Mouse (Mus musculus) stomach, embryonic 14.5 days (tissue): ENCODE measurements around the gene Klhl25. TPM values are rescaled to one million over a fixed set of nuclear protein-coding genes. Genes with fewer than 3 reads are reported as not detected.
"Not testable (repeated sequence)": the region's sequence is repeated elsewhere in the genome, so short reads cannot be mapped to it uniquely, and the experiment has no call there.

Source experiments
- ATAC-seq: fragments of 200-750 bp; cut with Nextera tagmentation; 2 replicates; pipeline ENCODE4 v1.8.0; 2017; ENCODE audit warnings: low read depth, moderate TSS enrichment; ENCODE audit not compliant: insufficient number of reproducible peaks, insufficient read depth, low FRiP score
- H3K27ac ChIP-seq: fragments of 300-500 bp; sonication (generic); 2 replicates; pipeline ENCODE4 v1.5.1; 2014; ENCODE audit warnings: mild to moderate bottlenecking, low read length, moderate library complexity, mixed read lengths
- H3K27me3 ChIP-seq: fragments of 300-500 bp; sonication (generic); 2 replicates; pipeline ENCODE4 v1.6.1; 2014; ENCODE audit warnings: low read length, control low read depth, mixed read lengths; ENCODE audit not compliant: control insufficient read depth, insufficient read depth
- H3K36me3 ChIP-seq: fragments of 300-500 bp; sonication (generic); 2 replicates; pipeline ENCODE4 v1.6.1; 2014; ENCODE audit warnings: mild to moderate bottlenecking, control low read depth, low read length, moderate library complexity, mixed read lengths; ENCODE audit not compliant: control insufficient read depth, insufficient read depth
- H3K4me1 ChIP-seq: fragments of 300-500 bp; sonication (generic); 2 replicates; pipeline ENCODE4 v1.6.1; 2014; ENCODE audit warnings: low read length, control low read depth, mixed read lengths; ENCODE audit not compliant: control insufficient read depth, insufficient read depth
- H3K4me2 ChIP-seq: fragments of 300-500 bp; sonication (generic); replicated peaks from 2 replicates; pipeline ENCODE4 v1.6.1; 2014; ENCODE audit warnings: low read depth, low read length, control low read depth
- H3K4me3 ChIP-seq: fragments of 300-500 bp; sonication (generic); 2 replicates; pipeline ENCODE4 v1.5.1; 2014; ENCODE audit warnings: low read depth, low read length, control low read depth
- H3K9ac ChIP-seq: fragments of 300-500 bp; sonication (generic); replicated peaks from 2 replicates; pipeline ENCODE4 v1.6.1; 2014; ENCODE audit warnings: low read depth, mild to moderate bottlenecking, control low read depth, low read length, moderate library complexity, mixed read lengths
- H3K9me3 ChIP-seq: fragments of 300-500 bp; sonication (generic); 2 replicates; pipeline ENCODE4 v1.6.1; 2016; ENCODE audit warnings: low read depth, low read length, control low read depth; ENCODE audit not compliant: control insufficient read depth
- WGBS: fragments of 180-500 bp; shearing (Covaris S2); extraction: QIAGEN DNeasy Blood & Tissue Kit; methylation state at CpG from one replicate; pipeline ENCODE4 v1.1.7; 2014; 5-methylcytosine and 5-hydroxymethylcytosine counted together
- polyA plus RNA-seq: library from polyadenylated mRNA; unstranded; fragments of >200 nt; fragmentation: Nextera tagmentation; extraction: Ambion mirVana; gene quantifications from 2 replicates; pipeline ENCODE4 v1.2.1, GENCODE M21; 2014

The Klhl25 gene
- polyA plus RNA-seq, 1 experiment from 2014 or later: 12.0 TPM

DNA sequence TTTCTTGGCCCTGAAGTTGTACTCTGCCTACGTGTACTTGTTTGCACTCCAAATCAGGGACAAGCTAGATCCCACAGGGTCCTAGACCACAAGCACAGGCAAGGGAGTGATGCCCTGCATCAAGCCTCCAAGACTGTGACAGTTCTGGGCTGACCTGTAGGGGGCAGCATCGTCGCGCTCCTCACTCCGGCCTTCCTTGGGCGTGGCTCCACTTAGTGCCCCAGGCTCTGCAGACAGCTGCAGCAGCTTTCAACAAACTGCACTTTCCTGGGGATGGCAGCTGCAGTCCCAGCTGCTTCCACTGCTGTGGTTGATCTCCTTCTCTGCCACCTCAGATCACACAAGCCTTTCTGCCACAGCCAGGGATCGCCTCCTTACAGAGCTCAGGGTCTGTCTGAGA is 65.8 kb downstream of the Klhl25 start:
- Histone ChIP-seq H3K4me2 (no peak overlapping the region), H3K9me3 (no peaks in the 10 kb centered on the region), H3K4me3 (no peak overlapping the region), H3K4me1 (peaks cover 6% of the 10 kb centered on the region; the same call in 1 of the 2 replicates), H3K9ac (no peak overlapping the region), H3K27me3 (no peaks in the 10 kb centered on the region), H3K27ac (no peak overlapping the region), H3K36me3 (no peaks in the 10 kb centered on the region)
- peak; percentile 82; the same call in 1 of the 2 replicates for ATAC-seq
- 2% methylated on average over 7 of the region's 7 CpGs for WGBS

DNA sequence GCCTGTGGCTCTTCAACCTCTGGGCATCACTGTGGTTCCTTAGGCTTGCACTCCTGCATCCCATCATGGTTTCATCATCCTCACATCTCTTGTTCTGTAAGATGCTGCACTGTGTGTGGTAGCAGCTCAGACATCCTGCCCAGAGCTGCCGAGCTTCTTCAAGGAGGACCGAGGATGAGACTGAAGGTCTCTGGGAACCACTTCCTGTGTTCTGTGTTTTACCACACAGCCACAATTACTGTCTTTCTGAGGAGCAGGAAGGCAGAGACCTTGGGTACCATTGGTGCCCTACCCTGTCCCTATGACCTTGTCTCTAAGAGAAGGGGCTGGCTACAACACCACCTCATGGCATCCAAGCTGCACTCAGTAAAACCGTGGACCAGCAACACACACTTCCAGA is 67.4 kb downstream of the Klhl25 start:
- not testable (repeated sequence) for H3K9me3 ChIP-seq, H3K4me3 ChIP-seq, H3K4me2 ChIP-seq, ATAC-seq, H3K27me3 ChIP-seq, H3K9ac ChIP-seq, H3K27ac ChIP-seq, H3K4me1 ChIP-seq, H3K36me3 ChIP-seq
- WGBS: 76% methylated on average over 3 of the region's 3 CpGs

DNA sequence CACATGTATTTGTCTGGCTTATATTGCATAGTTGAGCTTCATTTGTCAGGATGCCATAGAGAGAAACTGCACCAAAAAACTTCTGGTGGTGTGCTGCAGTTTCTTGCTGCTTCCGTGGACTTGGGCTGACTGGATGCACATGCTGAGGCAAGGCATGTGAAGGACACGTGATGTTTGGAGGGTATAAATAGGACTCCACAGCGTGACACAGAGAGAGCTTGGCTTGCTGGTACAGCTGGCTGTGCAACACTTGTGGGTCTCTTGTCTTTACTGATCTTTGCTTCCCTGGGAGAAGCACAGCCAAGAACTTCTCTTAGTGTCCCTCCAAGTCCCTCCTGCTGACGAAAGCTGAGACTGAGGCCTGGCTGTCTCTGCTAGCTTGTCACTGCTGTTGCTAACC is 69.6 kb downstream of the Klhl25 start:
- ATAC-seq: no peak
- H3K27me3 ChIP-seq: no peaks in the 10 kb centered on the region
- H3K4me3 ChIP-seq: no peak overlapping the region

DNA sequence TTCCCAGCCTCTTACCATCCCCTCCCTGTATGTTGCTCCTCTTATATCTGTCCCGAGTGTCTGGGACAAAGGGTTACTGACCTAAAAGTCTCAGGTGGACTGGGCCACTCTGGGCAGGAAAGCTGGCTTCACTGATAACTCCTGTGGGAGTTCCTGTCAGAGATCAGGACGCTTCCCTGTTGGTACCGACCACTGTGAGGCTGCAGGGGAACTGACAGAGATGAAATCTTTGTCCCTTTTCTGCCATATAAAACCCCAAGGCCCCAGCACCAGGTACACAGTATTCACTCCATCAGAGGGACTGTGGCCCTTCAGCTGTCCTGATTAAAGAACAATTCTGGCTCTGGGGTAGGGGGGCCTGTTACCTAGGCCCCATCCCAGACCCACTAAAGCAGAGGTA is 71.6 kb downstream of the Klhl25 start:
- not testable (repeated sequence) for H3K27me3 ChIP-seq, H3K36me3 ChIP-seq, H3K27ac ChIP-seq, H3K4me1 ChIP-seq, ATAC-seq, H3K9ac ChIP-seq, H3K9me3 ChIP-seq, H3K4me2 ChIP-seq, H3K4me3 ChIP-seq
- 67% methylated on average over 3 of the region's 3 CpGs for WGBS

More for the DNA sequence above, 69.6 kb downstream of the Klhl25 start:
- no peak overlapping the region for H3K27ac ChIP-seq
- no peaks in the 10 kb centered on the region for H3K4me1 ChIP-seq
- no peaks in the 10 kb centered on the region for H3K36me3 ChIP-seq
- no peak overlapping the region for H3K9ac ChIP-seq
- no peaks in the 10 kb centered on the region for H3K9me3 ChIP-seq
- WGBS: 88% methylated on average over 4 of the region's 4 CpGs
- no peak overlapping the region for H3K4me2 ChIP-seq
